Comparison of ENCODE assay signal across 9 mouse cellular contexts in the genomic region with DNA sequence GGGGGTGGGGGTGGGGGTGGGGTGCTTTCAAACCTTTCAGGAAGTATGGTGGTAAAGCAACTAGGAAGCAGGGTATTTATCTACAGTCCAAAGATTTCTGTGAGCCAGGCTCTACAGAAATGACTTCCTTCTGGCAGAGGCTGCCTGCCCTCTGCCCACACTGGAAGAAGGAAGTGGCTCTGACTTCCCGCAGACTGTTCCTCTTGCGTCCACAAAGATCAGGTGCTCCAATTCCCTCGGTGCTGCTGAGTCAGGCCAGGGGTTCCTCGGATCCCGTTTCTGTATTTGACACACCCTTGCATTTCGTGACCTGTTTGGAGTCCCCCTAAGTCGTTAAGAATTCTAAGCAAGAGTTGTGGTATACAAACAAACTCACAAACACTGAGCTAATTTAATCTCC. TPM values are rescaled to one million over a fixed set of nuclear protein-coding genes. Genes with fewer than 3 reads are reported as not detected.
DNase-seq lines count a peak whose midpoint lies in the region; ATAC-seq and TF ChIP-seq lines count a peak whose summit lies in the region.
"Had no signal": no experiment of that assay in that cellular context is flagged by ENCODE, and none has a peak within 500 bp of the region (broad histone marks: within the 10 kb centered on the region; RNA-seq: fewer than 3 reads in every experiment).

No protein-coding gene starts in this region.

- no peak for TF ChIP-seq EP300 in lung, postnatal 0 days (IDR thresholded peaks at IDR 0.05)

- no peak overlapping the region for H3K4me3 ChIP-seq in forebrain, embryonic 11.5 days (ENCODE audit: low read depth, low read length)
- H3K4me3 ChIP-seq in forebrain, embryonic 16.5 days (replicated peaks; ENCODE audit: low read length), result no peak overlapping the region
- no peak overlapping the region for H3K4me3 ChIP-seq in neural tube, embryonic 13.5 days
- H3K4me3 ChIP-seq in lung, postnatal 0 days (ENCODE audit: low read depth, low read length), result no peak overlapping the region

- H3K4me2 ChIP-seq in forebrain, embryonic 11.5 days (ENCODE audit: low read depth, low read length, severe bottlenecking), result no peak overlapping the region
- H3K4me2 ChIP-seq in forebrain, embryonic 16.5 days (ENCODE audit: low read length), result no peak overlapping the region
- H3K4me2 ChIP-seq in neural tube, embryonic 13.5 days, result no peak overlapping the region
- H3K4me2 ChIP-seq in lung, postnatal 0 days (replicated peaks; ENCODE audit: low read depth, low read length), result no peak overlapping the region

- H3K36me3 ChIP-seq in forebrain, embryonic 11.5 days (ENCODE audit: control insufficient read depth, insufficient read depth, low read length), result peaks cover 5% of the 10 kb centered on the region; the same call in 1 of the 2 replicates
- peaks cover 11% of the 10 kb centered on the region for H3K36me3 ChIP-seq in forebrain, embryonic 16.5 days (ENCODE audit: control insufficient read depth, insufficient read depth)
- H3K36me3 ChIP-seq in neural tube, embryonic 13.5 days, result peaks cover 35% of the 10 kb centered on the region
- H3K36me3 ChIP-seq in lung, postnatal 0 days (ENCODE audit: insufficient read depth, low read length), result peaks cover 3% of the 10 kb centered on the region; the same call in 1 of the 2 replicates

- no peak overlapping the region for H3K9ac ChIP-seq in forebrain, embryonic 11.5 days (ENCODE audit: low read length)
- no peak overlapping the region for H3K9ac ChIP-seq in forebrain, embryonic 16.5 days (replicated peaks; ENCODE audit: low read depth, low read length)
- no peak overlapping the region for H3K9ac ChIP-seq in neural tube, embryonic 13.5 days
- no peak overlapping the region for H3K9ac ChIP-seq in lung, postnatal 0 days (replicated peaks; ENCODE audit: low read depth)

- H3K4me1 ChIP-seq in forebrain, embryonic 11.5 days (replicated peaks; ENCODE audit: control insufficient read depth, insufficient read depth, low read length), result peaks cover 23% of the 10 kb centered on the region; the same call in 1 of the 2 replicates
- H3K4me1 ChIP-seq in forebrain, embryonic 16.5 days (replicated peaks; ENCODE audit: control insufficient read depth, insufficient read depth, low read length), result peaks cover 18% of the 10 kb centered on the region
- H3K4me1 ChIP-seq in neural tube, embryonic 13.5 days (replicated peaks), result peaks cover 74% of the 10 kb centered on the region
- peaks cover 11% of the 10 kb centered on the region; the same call in 1 of the 2 replicates for H3K4me1 ChIP-seq in lung, postnatal 0 days (ENCODE audit: insufficient read depth, low read depth, low read length)

- H3K9me3 ChIP-seq in forebrain, embryonic 11.5 days (ENCODE audit: control insufficient read depth, low read length), result no peaks in the 10 kb centered on the region
- no peaks in the 10 kb centered on the region for H3K9me3 ChIP-seq in forebrain, embryonic 16.5 days (ENCODE audit: control insufficient read depth, low read length)
- H3K9me3 ChIP-seq in neural tube, embryonic 13.5 days, result no peaks in the 10 kb centered on the region
- no peaks in the 10 kb centered on the region for H3K9me3 ChIP-seq in lung, postnatal 0 days (ENCODE audit: low read length)

- WGBS in forebrain, embryonic 11.5 days, result 82% methylated on average over 7 of the region's 7 CpGs
- 78% methylated on average over 7 of the region's 7 CpGs for WGBS in forebrain, embryonic 16.5 days
- 75% methylated on average over 7 of the region's 7 CpGs for WGBS in neural tube, embryonic 13.5 days
- 31% methylated on average over 7 of the region's 7 CpGs for WGBS in lung, postnatal 0 days

- H3K27ac ChIP-seq in forebrain, embryonic 11.5 days (ENCODE audit: low read depth, low read length), result 0 out of 2 replicates have a peak overlapping the region, but pooled peaks have one; percentile 12
- no peak overlapping the region for H3K27ac ChIP-seq in forebrain, embryonic 16.5 days (ENCODE audit: low read length)
- peak overlapping the region; percentile 92 for H3K27ac ChIP-seq in neural tube, embryonic 13.5 days (replicated peaks)
- H3K27ac ChIP-seq in lung, postnatal 0 days (ENCODE audit: low read length), result peak overlapping the region; percentile 62

- intact Hi-C loops in gastrocnemius, postnatal 14 days (cut with DNase I; ENCODE audit: low total_unique reads), result no loop called here

- no peak for DNase-seq in forebrain, embryonic 11.5 days (ENCODE audit: low spot score)
- no peak for DNase-seq in neural tube, embryonic 10.5 days (ENCODE audit: extremely low spot score, low spot score)
- peak; percentile 78 for DNase-seq in lung, postnatal 0 days (ENCODE audit: low spot score)
- no peak for DNase-seq in c-Kit-positive CD71-positive TER-119-positive erythroid progenitor cells, embryonic 14.5 days (ENCODE audit: low spot score)
- no peak for DNase-seq in natural killer cell, adult 2 months (ENCODE audit: low spot score in 2 of 2)
- no peak for DNase-seq in gastrocnemius, postnatal 14 days

- TF ChIP-seq CTCF in lung, postnatal 0 days (IDR thresholded peaks at IDR 0.05), result no peak

- ATAC-seq in forebrain, embryonic 11.5 days (replicated peaks; ENCODE audit: low FRiP score), result no peak
- no peak for ATAC-seq in forebrain, embryonic 16.5 days
- ATAC-seq in neural tube, embryonic 13.5 days (ENCODE audit: low read depth), result no peak
- peak; percentile 62 for ATAC-seq in lung, postnatal 0 days
- ATAC-seq: activated CD4-positive, CD25-positive, alpha-beta regulatory T cell, adult 4 months had no signal

- H3K27me3 ChIP-seq in forebrain, embryonic 11.5 days (ENCODE audit: control insufficient read depth, insufficient read depth, low read length), result no peaks in the 10 kb centered on the region
- no peaks in the 10 kb centered on the region for H3K27me3 ChIP-seq in forebrain, embryonic 16.5 days (replicated peaks; ENCODE audit: control insufficient read depth, insufficient read depth, low read length)
- H3K27me3 ChIP-seq in neural tube, embryonic 13.5 days, result no peaks in the 10 kb centered on the region
- no peaks in the 10 kb centered on the region for H3K27me3 ChIP-seq in lung, postnatal 0 days (replicated peaks; ENCODE audit: insufficient read depth, low read length)

RNA-seq across cellular contexts. Expression of a gene that starts 11.7 kb away (rescaled TPM):
- 17.5 and 26.9 TPM in 2 replicates for polyA plus RNA-seq in forebrain, embryonic 11.5 days (2014; fragmentation: Nextera tagmentation; extraction: Ambion mirVana)
- polyA plus RNA-seq in forebrain, embryonic 16.5 days (2015; fragmentation: Nextera tagmentation; extraction: Ambion mirVana), result 43.1 and 44.1 TPM in 2 replicates
- polyA plus RNA-seq in neural tube, embryonic 13.5 days (2015; fragmentation: Nextera tagmentation; extraction: Ambion mirVana), result 78.0 and 84.2 TPM in 2 replicates
- polyA plus RNA-seq in lung, postnatal 0 days (2015; fragmentation: Nextera tagmentation; extraction: Ambion mirVana), result 18.4 and 18.7 TPM in 2 replicates
- 10 to 100 TPM in 1 of 2 experiments, 1 to 10 TPM in 1; 7.7 to 11.0 TPM for total RNA-seq in gastrocnemius, postnatal 14 days (2021)

RNA-seq across cellular contexts. Expression of a gene that starts 23.3 kb away (rescaled TPM):
- polyA plus RNA-seq in forebrain, embryonic 11.5 days (2014; fragmentation: Nextera tagmentation; extraction: Ambion mirVana), result 140 and 150 TPM in 2 replicates
- 87.7 and 93.3 TPM in 2 replicates for polyA plus RNA-seq in forebrain, embryonic 16.5 days (2015; fragmentation: Nextera tagmentation; extraction: Ambion mirVana)
- 91.6 and 95.1 TPM in 2 replicates for polyA plus RNA-seq in neural tube, embryonic 13.5 days (2015; fragmentation: Nextera tagmentation; extraction: Ambion mirVana)
- 48.6 and 54.0 TPM in 2 replicates for polyA plus RNA-seq in lung, postnatal 0 days (2015; fragmentation: Nextera tagmentation; extraction: Ambion mirVana)
- 10 to 100 TPM; 36.4 to 37.5 TPM for total RNA-seq in gastrocnemius, postnatal 14 days (2021)
